Mouse (Mus musculus): ENCODE results near the gene Shkbp1. TPM values are rescaled to one million over a fixed set of nuclear protein-coding genes. Genes with fewer than 3 reads are reported as not detected.

Shkbp1 gene
- total RNA-seq, 2 experiments from 2014 or later, result 18.4 to 19.8 TPM

DNA sequence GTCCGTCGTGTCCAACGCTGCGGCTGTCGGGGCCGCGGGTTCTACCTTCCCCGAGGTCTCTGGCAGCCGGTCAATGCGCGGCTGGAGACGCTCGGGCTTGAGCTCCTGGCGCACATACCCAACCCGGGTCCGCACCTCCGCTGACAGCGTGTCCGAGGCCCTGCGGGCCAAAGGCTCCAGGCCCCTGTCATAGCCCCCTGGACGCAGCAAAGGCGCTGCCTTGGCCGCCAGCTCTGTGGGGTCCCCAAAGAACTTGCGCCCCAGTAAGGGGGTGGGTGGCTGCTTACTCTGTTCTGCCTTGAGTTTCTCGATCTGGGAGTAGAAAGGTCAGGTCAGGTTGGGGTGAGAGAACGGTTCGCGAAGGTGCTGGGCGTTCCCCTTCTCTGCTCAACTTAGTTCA, 8.6 kb upstream of the Shkbp1 start:
- no peak for DNase-seq

DNA sequence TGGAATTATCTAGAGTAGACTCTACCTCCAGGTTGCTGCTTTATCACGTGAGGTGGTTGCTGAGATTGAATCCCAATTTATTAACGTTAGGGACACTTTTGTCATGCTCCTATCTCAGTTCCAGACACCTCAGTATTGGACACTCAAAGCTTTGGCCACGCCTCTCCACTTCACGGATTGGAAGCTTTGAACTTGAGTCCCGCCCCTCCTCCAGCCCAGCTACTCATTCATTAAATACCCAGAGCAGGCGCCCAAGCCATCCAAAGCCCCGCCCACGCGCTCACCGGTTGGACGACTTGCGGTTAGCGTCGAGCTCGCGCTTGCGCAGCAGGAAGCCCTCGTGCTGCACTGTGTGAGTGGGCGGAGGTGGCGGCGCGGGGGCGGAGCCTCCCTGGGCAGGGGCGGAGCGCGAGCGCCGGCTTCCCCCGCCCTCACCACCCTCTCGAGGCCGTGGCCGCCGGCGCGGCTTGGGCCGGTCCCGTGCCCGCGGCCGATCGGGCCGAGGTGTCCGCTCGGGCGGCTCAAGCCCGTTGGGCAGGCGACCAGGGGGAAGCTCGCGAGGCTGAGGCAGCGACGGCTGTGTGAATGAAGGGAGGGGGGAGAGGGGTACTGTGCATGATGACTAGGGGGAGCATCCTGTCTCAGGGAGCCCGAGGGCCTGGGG, 5.6 kb upstream of the Shkbp1 start:
- DNase-seq, result peak; percentile 99

DNA sequence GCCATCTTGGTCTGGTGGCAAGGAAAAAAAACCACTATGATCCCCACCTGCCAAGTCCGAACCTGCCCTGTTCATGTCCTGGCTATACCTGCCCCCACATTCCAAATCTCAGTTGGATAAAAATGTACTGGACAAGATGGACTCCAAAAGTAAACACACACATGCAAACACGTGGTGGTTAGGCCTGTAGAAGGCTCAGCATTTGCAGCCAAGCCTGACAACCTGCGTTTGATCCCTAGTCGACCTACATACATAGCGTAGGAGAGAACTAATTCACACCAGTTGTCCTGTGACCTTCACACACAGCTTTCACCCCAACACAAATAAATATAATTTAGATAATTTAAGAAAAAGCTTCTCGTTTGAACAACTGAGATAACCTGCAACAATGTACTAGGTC, 4.9 kb upstream of the Shkbp1 start:
- DNase-seq, result no peak

DNA sequence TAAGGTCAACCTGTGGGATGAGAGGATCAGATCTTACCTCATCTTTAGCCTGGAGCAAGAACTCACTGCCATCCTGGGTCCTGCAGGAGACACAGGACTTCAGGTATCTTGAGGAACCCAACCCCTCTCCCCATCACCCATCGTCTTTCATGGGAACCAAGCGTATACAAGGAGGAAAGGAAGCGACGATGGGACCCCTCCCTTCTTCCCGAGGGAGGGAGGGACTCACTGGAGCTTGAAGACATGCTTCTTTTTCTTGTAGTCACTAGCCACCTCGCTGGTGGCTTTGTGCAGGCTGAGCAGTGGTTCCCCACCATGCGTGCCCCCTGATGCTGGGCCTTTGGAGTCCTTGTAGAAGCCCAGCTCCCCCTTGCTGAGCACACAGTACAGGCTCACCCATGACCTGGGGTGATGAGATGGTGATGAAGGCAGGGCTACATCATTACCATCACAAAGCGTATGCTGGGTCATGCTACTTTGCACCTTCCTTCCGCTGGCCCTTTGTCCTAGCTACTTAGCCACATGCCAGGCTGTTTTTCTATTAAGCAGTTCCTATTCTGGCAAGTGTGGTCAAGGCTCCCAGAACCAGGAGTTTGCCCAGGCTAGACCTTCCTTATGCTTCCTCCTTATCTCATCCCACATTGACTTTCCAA, 4.0 kb upstream of the Shkbp1 start:
- no peak for DNase-seq

DNA sequence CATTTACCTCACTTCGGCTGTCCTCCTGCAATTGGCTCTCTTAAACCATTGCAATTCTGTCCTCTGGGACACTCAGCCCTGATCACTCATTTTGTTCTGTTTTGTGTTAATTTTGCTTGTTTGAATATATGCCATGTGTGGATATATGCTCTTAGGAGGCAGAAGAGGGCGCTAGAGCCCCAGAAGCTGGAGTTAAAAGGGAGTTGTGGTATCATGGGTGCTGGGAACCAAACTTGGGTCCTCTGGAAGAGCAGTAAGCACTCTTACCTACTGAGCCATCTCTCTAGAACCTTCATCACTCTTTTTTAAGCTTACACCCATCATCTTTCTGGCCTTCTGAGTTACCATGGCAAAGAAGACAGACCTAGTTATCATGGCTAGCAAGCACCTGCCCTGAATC, 3.3 kb upstream of the Shkbp1 start:
- no peak for DNase-seq

DNA sequence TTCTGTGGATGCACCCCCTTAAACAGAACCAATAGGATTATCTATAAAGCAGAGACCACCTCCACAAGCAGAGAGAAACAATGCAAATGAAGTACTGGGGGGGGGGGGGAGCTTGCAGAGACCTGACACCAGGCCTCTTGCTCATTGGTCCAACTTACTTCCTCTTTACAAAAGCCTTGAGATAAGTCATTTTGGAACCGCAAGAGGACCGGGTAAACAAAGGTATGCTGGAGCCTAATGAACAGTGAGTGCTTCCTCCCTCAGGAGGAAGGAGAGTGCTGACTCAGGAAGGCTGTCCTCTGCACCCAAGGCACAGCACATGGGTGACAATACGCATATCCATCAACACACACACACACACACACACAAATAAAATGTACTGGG, 1.8 kb upstream of the Shkbp1 start:
- DNase-seq, result no peak

DNA sequence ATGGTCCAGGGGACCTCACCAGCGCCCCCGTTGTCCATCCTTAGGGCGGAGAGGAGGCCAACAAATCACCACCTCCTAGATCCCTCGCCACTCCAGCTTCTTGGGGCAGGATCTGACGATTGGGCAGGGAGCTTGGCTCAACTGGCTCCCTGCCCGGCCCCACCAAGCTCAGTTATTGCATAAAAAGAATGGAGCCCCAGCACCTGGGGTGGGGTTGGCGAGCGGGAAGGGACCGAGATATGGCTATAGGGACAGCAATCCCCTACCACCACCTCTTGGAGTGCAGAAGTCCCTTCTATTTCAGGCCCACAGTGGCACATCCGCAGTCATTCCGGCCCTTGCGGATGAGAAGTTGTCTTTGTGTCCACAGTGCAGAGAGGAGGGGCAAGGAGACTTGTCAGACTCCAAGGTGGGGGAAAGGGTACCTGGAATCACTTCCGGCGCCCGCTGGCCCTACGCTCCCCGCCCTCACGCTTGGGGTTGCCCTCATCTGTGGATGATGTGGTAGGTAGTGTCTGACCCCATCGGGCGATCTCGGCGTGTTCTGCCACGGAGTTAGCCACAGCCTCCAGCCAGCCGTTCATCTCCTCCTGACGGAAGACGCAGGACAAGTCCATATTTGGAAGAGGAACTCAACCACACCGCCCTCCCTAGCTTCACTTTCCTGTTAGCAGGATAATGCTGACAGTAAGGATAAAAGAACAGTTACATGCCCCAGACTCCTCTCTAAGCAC, 1.2 kb upstream of the Shkbp1 start, which contains the start of gene Gm20479:
Gene Gm20479, minus strand, starts transcription at position 559 of the 734 bp plus-strand sequence.
- DNase-seq, result no peak

DNA sequence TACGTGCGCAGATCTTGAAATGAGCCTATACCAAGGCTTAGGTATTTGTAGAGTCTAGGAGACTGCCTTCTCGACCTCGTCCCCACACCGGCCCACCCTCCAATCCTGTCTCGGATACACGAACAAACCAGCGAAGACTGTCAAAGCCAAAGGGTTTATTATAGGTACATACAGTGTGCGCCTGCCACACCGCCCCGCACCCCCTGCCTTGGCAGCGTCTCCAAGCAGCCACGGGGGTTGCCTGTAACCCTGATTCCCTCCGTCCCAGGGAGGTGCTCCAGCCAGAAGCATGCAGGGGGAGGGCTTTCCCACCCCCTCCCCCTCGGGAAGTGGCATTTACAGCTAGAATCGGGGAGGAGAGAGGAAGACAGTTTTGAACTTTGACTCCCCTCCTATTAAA, 429 bp upstream of the Shkbp1 start:
- peak; percentile 51 for DNase-seq

DNA sequence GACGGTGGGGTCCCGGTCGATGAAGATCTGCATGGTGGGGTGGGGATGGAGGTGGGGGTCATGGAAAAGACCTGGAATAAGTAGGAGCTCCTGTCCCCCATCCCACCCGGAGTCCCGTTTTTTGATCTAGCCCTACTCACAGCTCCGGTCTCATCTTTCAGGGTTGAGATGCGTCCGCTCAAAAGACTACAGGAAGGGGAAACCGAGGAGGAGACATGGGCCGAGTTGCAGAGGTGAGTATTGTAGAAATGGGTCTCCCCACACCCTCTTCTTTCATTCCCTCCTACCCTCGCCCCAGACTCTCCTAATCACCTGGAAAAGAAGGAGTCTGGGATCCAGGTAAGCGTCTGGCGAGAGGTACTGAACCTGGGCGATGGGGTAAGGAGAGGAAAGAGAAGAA, 558 bp downstream of the Shkbp1 start:
- DNase-seq, result no peak

DNA sequence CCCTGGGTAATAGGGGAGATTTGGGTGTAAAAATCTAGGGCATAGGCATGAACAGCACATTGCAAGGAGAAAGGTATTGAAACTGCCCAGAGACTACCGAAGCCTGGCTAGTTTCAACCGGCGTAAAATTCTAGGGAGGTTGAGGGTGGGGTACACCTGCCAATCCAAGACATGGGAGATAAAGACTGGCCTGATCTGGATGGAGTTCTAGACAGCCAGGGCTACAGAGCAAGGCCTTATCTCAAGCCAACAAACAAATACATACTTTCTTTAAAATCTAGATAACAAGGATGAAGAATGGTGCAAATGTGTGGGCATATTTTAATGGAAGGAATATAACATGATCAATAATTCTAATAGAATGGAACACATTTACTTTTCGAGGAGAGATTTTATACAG, 1.0 kb downstream of the Shkbp1 start:
- DNase-seq, result no peak

DNA sequence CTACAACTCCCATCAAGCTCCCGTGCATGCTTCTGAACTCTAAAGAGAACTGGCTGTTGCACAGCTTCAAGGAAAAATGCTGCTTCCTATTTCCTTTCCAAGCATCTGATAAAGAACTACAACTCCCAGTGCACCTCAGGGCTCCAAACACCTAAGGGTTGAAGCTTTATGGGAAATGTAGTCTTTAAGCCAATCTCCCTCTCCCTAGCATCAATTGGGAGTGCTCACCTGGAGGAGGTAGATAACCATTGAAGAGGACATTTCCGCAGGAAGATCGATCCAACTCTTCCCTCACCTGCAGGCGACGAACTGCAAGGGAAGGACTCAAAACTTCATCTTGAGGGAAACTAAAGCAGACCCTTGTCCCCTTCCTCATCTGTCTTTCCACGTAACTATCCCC, 1.7 kb downstream of the Shkbp1 start:
- no peak for DNase-seq

DNA sequence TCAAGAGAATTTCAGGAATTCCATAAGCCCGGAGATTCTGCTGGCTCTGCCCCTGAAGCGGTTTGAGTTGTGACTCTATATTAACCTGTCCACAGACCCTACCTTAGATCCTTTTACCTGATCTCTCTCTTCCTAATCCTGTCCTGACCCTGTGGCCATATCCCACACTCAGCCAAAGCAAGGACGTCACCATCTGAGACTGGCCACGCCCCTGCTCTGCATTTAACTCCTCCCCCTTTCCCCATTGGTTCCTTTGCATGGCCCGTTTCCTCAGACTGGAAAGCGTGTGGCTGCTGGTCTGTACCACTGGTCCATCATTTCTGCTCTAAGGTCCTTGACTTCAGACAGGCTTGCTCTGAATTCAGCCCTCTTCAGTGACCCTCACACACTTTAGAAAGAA, 10.4 kb downstream of the Shkbp1 start:
- DNase-seq, result no peak

DNA sequence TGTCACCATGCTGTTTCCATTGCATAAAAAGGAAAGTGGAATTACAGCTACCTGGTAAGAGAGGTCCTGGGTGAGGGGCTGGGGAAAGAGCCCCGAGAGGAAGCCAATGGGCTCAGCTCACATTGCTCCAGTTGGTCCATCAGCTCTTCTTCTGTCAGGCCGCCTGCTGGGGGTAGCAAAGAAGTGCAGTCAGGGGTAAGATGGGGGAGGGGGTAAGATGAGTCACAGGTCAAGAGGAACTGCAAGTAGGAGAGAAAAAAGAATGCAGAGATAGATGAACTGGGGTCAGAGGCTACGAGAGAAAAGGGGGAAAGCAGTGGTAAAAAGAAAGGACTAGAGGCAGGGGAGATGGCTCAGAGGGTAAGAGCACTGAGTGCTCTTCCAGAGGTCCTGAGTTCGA, 13.2 kb downstream of the Shkbp1 start:
- DNase-seq, result no peak

DNA sequence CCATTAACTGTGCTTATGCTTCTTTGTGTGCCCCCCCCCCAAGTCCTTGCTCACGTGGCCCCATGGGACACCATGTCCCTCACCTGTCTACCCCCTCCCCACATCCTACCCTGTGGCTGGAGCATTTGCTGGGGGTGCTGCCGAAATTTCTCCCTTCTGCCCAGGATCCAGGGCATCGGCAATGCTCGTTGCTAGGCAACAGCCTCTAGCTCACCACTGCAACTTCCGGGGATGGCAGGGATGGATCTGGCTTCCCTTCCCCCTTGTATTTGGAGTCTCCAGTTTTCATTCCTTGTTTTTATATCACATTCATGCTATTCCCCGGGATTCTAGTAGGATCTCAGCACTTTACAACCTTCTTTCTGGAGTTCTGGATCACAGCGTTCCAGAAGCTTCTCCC, 16.3 kb downstream of the Shkbp1 start:
- no peak for DNase-seq

DNA sequence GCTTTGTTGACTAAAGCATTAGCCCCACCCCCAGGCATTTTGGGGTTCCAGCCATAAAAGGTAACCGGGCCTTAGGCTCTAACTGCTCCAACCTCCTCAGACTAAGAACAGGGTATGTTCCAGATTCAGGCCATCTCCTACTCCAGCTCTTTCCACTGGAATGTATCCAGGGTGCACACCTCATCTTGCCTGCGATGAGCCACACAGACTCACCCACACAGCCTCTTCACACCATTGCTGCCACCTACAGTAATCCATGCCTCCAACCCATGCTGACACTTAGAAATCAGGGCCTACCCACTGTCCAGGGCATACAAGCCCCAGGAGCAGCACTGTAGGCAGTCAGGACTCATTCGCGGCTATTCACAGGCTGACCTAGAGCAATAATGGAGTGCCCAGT, 16.7 kb downstream of the Shkbp1 start:
- no peak for DNase-seq

DNA sequence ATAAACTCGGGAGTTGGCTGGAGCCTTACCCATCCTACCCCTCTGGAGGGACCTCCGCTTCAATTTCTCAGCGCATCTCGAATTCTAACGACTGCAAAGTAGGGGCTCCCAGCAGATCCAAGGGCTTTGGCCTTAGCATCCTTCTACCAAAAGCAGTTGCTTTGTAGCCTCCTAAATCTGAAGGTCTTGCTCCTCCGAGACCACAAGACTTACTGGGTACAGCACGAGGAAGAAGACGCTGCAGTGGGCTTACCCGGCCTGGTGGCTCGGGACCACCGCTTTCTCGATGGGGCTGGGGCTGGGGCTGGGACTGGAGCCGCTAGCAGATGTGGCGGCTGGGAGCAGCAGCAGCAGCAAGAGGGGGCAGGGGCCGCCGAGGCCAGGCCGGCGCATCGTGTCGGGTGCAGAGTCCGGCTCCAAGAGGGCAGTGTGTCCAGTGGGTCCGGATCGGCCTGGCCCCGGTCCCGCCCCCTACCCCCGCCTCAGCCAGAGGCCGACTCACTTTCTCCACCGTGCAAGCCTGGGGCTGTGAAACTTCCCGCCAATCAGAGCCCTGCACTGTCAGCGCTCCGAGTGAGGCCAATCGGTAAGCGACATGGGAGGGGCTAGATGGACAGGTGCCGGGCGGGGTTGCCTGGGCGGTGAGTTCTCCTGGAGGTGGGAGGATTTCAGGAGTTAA, 18.5 kb downstream of the Shkbp1 start, which contains the start of gene Ltbp4:
Gene Ltbp4, minus strand, starts transcription at position 518 of the 679 bp plus-strand sequence.
- peak; percentile 51 for DNase-seq

DNA sequence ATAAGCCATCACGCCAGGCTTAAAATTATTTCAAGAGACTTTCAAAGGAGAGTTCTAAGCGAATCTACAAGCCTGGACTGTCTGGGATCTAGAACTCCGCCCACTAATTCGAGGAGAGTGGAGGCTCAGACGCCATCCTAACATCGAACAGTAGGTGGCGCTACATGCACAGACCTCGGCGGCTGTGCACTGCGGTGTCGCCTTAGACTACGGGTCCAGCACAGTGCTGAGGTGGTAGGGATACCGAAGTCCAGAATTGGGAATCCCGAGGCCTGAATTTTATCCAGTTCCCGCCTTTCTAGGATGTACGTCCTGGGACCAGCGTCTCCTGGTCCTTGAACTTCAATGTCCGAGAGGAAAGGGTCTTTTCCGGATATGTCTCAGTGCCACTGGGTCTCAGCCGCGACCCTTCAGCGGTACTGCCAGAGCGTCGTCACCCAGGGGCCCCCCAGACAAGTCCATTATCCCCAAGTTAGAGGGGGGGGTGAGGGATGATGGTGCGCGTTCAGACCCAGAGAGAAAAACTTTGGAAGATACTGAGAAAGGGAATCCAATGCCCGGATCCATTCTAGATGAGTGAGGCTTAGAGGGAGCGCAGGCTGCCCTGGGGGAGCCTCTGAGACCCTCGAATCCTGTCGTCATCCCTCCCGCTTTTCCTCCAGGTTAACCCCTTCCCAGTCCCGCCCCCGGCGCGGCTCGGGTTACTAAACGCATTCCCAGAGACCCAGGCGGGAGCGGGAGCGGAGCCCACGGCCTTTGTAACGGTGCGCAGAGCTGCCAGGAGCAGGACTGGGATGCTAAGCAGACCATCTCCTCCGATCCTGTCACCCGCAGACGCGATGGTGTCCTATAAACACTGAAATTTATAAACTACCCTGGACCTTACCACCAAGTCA, 19.6 kb downstream of the Shkbp1 start:
- peak; percentile 96 for DNase-seq

DNA sequence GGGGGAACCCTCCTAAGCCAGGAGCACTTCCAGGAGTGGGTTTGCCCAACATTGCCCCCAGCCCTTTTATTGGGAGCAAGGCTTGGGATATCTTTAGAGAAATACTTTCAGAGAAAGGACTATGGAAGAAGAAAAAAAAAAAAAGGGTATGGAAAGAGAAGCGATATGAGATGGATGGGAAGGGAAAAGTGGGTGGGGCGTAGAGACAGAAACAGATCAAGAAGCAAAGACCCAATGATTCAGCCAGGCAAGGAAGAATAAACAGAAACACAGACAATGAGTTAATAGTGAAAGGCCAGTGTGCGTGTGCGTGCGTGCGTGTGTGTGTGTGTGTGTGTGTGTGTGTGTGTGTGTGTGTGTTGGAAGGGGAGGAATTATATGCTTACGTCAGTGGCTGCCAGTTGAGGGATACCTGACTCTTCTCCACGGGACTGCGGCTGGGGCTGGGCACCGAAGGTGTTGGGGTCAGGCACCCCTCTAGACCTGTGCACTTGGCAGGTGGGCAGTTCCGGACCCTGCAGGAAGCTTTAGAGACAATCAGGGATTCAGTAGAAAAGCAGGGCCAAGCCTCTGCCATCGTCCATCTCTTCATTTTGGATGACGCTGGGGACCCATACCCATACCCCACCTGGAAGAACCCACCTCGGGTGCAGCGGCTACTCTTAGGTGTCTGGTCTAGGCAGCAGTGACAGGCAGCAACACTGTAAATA, 20.7 kb downstream of the Shkbp1 start:
- DNase-seq, result no peak

DNA sequence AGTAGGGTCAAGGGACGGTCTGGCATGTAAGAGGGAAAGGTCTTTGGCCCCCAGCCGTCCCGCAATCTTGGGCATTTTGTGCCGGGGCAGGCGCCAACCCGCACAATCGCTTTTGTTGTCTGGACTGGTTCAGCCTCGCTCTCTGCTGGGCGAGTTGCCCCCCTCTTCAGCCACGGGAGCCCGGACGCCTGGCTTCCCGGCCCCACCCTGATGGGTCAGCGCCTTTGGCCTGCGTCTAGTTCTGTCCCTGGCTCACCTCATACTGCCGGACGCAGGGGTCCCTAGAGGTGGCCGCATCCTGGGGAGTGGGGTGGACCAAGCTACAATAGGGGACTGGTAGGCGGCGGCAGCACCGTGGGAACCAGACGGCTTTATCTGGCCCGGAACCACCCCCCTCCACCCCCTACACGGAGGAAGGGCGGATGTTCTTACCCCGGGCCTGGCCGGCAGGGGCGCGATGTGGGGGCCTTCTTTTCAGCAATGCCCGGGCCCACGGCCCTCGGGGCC, 21.4 kb downstream of the Shkbp1 start:
- peak; percentile 81 for DNase-seq

DNA sequence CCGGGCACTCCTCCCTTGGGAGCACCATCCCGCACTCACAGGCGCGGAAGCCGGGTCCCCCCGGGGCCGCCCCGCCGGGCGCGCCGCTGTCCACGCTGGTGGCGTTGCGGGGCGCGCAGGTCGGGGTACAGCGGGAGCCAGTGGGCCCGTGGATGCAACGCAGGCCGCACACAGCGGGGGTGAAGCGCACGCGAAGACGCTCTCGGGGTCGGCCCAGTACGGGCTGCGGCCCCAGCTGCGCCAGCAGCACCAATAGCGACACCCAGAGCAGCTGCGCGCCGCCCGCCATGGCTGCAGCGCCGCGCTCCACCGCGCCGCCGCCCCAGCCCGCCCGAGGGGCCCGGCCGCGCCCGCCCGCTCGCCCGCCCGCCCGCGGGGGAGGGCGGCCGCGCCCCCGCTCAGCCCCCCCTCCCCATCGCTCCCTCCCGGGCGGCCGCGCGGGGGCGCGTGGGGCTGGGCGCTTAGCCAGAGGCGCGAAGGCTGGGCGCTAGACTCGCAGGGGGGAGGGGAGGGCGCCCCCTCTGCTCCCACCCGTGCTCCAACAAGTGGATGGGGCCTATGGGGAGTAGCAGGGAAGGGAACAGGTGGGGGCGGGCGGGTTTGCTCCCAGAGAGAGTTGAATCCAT, 22.4 kb downstream of the Shkbp1 start:
- peak; percentile 72 for DNase-seq
